ENCODE assay signal across 9 mouse cellular contexts in the genomic region with DNA sequence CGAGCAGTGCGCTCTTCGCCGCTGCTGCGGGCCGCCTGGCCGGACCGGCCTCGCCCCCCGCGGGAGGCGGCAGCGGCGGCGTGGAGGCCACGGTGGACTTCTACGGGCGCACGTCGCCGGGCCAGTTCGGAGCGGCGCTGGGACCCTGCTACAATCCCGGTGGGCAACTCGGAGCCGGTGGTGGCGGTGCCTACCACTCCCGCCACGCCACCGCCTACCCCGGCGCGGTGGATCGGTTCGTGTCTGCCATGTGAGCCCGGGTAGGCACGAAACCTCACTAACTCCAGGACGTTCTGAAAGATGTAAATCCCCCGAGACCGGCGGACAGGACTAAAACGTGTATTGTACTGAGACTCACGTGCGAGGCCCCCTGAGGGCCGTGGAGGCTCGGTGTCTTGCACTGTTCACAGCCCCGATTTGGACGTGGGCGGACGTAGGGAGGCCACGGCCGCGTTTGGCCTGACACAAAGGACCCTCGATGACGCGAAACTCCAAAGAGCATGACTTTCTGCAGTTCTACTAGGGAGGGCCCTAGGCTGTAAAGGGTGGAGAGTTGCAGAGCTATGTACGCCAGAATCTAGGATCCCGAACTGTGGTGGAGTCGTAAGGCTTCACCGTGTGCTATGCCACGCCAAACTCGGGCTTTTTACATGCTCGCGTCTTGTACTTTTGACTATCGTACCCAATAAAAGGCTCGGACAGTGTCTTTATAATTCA. TPM values are rescaled to one million over a fixed set of nuclear protein-coding genes. Genes with fewer than 3 reads are reported as not detected.
A peak's percentile ranks its signal among the peaks of the same experiment; 100 is the strongest.
DNase-seq lines count a peak whose midpoint lies in the region; ATAC-seq and TF ChIP-seq lines count a peak whose summit lies in the region.
"Had no signal": no experiment of that assay in that cellular context is flagged by ENCODE, and none has a peak within 500 bp of the region (broad histone marks: within the 10 kb centered on the region; RNA-seq: fewer than 3 reads in every experiment).

No protein-coding gene starts in this region.

- intact Hi-C loops in left cerebral cortex, adult 2 months (cut with DNase I) = loop anchor here (10.0 kb wide), 1 partner anchor 1640 kb away; no protein-coding TSS in a partner anchor

- H3K9me3 ChIP-seq in heart, embryonic 13.5 days = no peaks in the 10 kb centered on the region
- H3K9me3 ChIP-seq in ES-E14 (ENCODE audit: control insufficient read depth, insufficient read depth, low read depth, low read length) = no peaks in the 10 kb centered on the region
- no peaks in the 10 kb centered on the region for H3K9me3 ChIP-seq in hindbrain, embryonic 10.5 days
- H3K9me3 ChIP-seq in midbrain, embryonic 11.5 days (ENCODE audit: control insufficient read depth, low read length) = no peaks in the 10 kb centered on the region; the same call in 1 of the 2 replicates

- peak overlapping the region; percentile 67 for H3K4me2 ChIP-seq in heart, embryonic 13.5 days
- H3K4me2 ChIP-seq in midbrain, embryonic 11.5 days = peak overlapping the region; percentile 31; the same call in 1 of the 2 replicates

- WGBS in heart, embryonic 13.5 days = 4% methylated on average over 52 of the region's 67 CpGs
- 1% methylated on average over 67 of the region's 67 CpGs for WGBS in hindbrain, embryonic 10.5 days
- WGBS in midbrain, embryonic 11.5 days = 3% methylated on average over 67 of the region's 67 CpGs

- no peaks in the 10 kb centered on the region for H3K36me3 ChIP-seq in heart, embryonic 13.5 days
- no peaks in the 10 kb centered on the region for H3K36me3 ChIP-seq in ES-E14 (ENCODE audit: control insufficient read depth, insufficient read depth, low read length, poor library complexity, severe bottlenecking)
- no peaks in the 10 kb centered on the region for H3K36me3 ChIP-seq in hindbrain, embryonic 10.5 days
- H3K36me3 ChIP-seq in midbrain, embryonic 11.5 days (ENCODE audit: control insufficient read depth, insufficient read depth, low read length) = no peaks in the 10 kb centered on the region

- H3K9ac ChIP-seq in heart, embryonic 13.5 days = no peak overlapping the region
- H3K9ac ChIP-seq in ES-E14 (ENCODE audit: insufficient read depth, low read depth, low read length, poor library complexity, severe bottlenecking) = peak overlapping the region; percentile 23
- no peak overlapping the region for H3K9ac ChIP-seq in midbrain, embryonic 11.5 days (ENCODE audit: low read length)

- H3K4me3 ChIP-seq in heart, embryonic 13.5 days = peak overlapping the region; percentile 50
- H3K4me3 ChIP-seq in ES-E14 (ENCODE audit: insufficient read depth in 1 of 2, low read depth in 1 of 2, low read length in 2 of 2, poor library complexity in 1 of 2, severe bottlenecking in 1 of 2) = peak overlapping the region in 1 of 2 experiments; percentile 67; a peak in 2 of 4 replicates
- H3K4me3 ChIP-seq in hindbrain, embryonic 10.5 days = peak overlapping the region; percentile 45
- H3K4me3 ChIP-seq in midbrain, embryonic 11.5 days (ENCODE audit: low read depth, low read length) = peak overlapping the region; percentile 31; the same call in 1 of the 2 replicates
- no peak overlapping the region for H3K4me3 ChIP-seq in left cerebral cortex, adult 2 months

- ATAC-seq in heart, embryonic 13.5 days (ENCODE audit: extremely low read depth, insufficient number of reproducible peaks, low FRiP score, low TSS enrichment) = no peak
- no peak for ATAC-seq in midbrain, embryonic 11.5 days (ENCODE audit: low FRiP score)
- no peak for ATAC-seq in granulocyte monocyte progenitor cell, adult 5-6 weeks (replicated peaks; ENCODE audit: poor library complexity, severe bottlenecking)

- no peak overlapping the region for H3K27ac ChIP-seq in heart, embryonic 13.5 days (replicated peaks)
- H3K27ac ChIP-seq in ES-E14 (ENCODE audit: insufficient read depth, low read depth, low read length, poor library complexity, severe bottlenecking) = no peak overlapping the region
- no peak overlapping the region for H3K27ac ChIP-seq in hindbrain, embryonic 10.5 days
- H3K27ac ChIP-seq in midbrain, embryonic 11.5 days (ENCODE audit: low read depth, low read length) = no peak overlapping the region
- H3K27ac ChIP-seq in left cerebral cortex, adult 2 months = no peak overlapping the region

- DNase-seq in heart, adult 18-20 months = no peak
- no peak for DNase-seq in ES-E14 (ENCODE audit: low read depth, low spot score)
- peak; percentile 42 for DNase-seq in hindbrain, embryonic 10.5 days (ENCODE audit: low spot score)
- DNase-seq in midbrain, embryonic 11.5 days (ENCODE audit: low spot score, missing footprints) = peak; percentile 96
- no peak for DNase-seq in layer of hippocampus, postnatal 25 days (ENCODE audit: extremely low spot score in 1 of 2, low spot score in 1 of 2)
- no peak for DNase-seq in left cerebral cortex, adult 2 months (ENCODE audit: extremely low spot score in 1 of 2, low spot score in 2 of 2)

- peaks cover 100% of the 10 kb centered on the region for H3K27me3 ChIP-seq in heart, embryonic 13.5 days (replicated peaks)
- H3K27me3 ChIP-seq in hindbrain, embryonic 10.5 days (ENCODE audit: insufficient read depth, poor library complexity, severe bottlenecking) = peaks cover 100% of the 10 kb centered on the region
- peaks cover 99% of the 10 kb centered on the region for H3K27me3 ChIP-seq in midbrain, embryonic 11.5 days (ENCODE audit: control insufficient read depth, insufficient read depth, low read length)

- peaks cover 23% of the 10 kb centered on the region; the same call in 1 of the 2 replicates for H3K4me1 ChIP-seq in heart, embryonic 13.5 days
- peaks cover 0 to 8% of the 10 kb centered on the region in 2 experiments; a peak in 1 of 4 replicates for H3K4me1 ChIP-seq in ES-E14 (ENCODE audit: control insufficient read depth in 2 of 2, insufficient read depth in 2 of 2, low read length in 2 of 2, poor library complexity in 1 of 2)
- H3K4me1 ChIP-seq in hindbrain, embryonic 10.5 days (replicated peaks) = peaks cover 24% of the 10 kb centered on the region
- H3K4me1 ChIP-seq in midbrain, embryonic 11.5 days (ENCODE audit: control insufficient read depth, insufficient read depth, low read length) = peaks cover 5% of the 10 kb centered on the region

- TF ChIP-seq CTCF in left cerebral cortex, adult 2 months (IDR thresholded peaks at IDR 0.05) = no peak

- in situ Hi-C loops in ES-E14 (cut with MboI; ENCODE audit: low sequenced_read_pairs in 2 of 2, unreplicated experiment in 2 of 2) = loop anchor here in 1 of 2 experiments (25.0 kb wide), 1 partner anchor 1692 kb away; a partner anchor contains a TSS

TF ChIP-seq in ES-E14, 5 proteins besides CTCF, POLR2A, EP300 and RAD21:
- TF ChIP-seq HCFC1 (IDR thresholded peaks at IDR 0.05; ENCODE audit: borderline replicate concordance, insufficient read depth, low read length) = no peak
- TF ChIP-seq MAFK (IDR thresholded peaks at IDR 0.05; ENCODE audit: insufficient read depth, low read depth, low read length) = no peak
- no peak for TF ChIP-seq ZNF384 (IDR thresholded peaks at IDR 0.05; ENCODE audit: low read depth, low read length)
- TF ChIP-seq CHD2 (IDR thresholded peaks at IDR 0.05; ENCODE audit: low read depth, low read length) = no peak
- TF ChIP-seq ZC3H11A (IDR thresholded peaks at IDR 0.05; ENCODE audit: borderline replicate concordance, low read depth, low read length) = no peak

RNA-seq across cellular contexts. Expression of a gene that starts 1.8 kb away (rescaled TPM):
- polyA plus RNA-seq in heart, embryonic 13.5 days (2015; fragmentation: Nextera tagmentation; extraction: Ambion mirVana) = not detected in 2 replicates
- total RNA-seq in heart, adult 18-20 months (2021) = not detected
- total RNA-seq in ES-E14 (2012; rRNA removed) = 0.21 and 0.22 TPM in 2 replicates
- polyA plus RNA-seq in hindbrain, embryonic 10.5 days (2016; fragmentation: Nextera tagmentation; extraction: Ambion mirVana) = 0.27 and 0.60 TPM in 2 replicates
- polyA plus RNA-seq in midbrain, embryonic 11.5 days (2014; fragmentation: Nextera tagmentation; extraction: Ambion mirVana) = not detected in 2 replicates
- not detected for total RNA-seq in layer of hippocampus, postnatal 25 days (2021)
- not detected for total RNA-seq in left cerebral cortex, adult 2 months (2021)
- total RNA-seq in granulocyte monocyte progenitor cell, adult 5-6 weeks (2014; fragmentation: Nextera tagmentation) = not detected in 2 replicates
- total RNA-seq in granulocyte monocyte progenitor cell, adult 5-6 weeks (2017) = 0.26 TPM in 1 of 2 replicates, not detected in the other
- total RNA-seq: neutrophil, adult 5-6 weeks had no signal

RNA-seq across cellular contexts. Expression of a gene that starts 44.0 kb away (rescaled TPM):
- 7.1 and 9.4 TPM in 2 replicates for polyA plus RNA-seq in heart, embryonic 13.5 days (2015; fragmentation: Nextera tagmentation; extraction: Ambion mirVana)
- 1 to 10 TPM; 3.2 to 4.7 TPM for total RNA-seq in heart, adult 18-20 months (2021)
- total RNA-seq in ES-E14 (2012; rRNA removed) = 18.8 and 21.0 TPM in 2 replicates
- polyA plus RNA-seq in hindbrain, embryonic 10.5 days (2016; fragmentation: Nextera tagmentation; extraction: Ambion mirVana) = 10.4 and 11.9 TPM in 2 replicates
- 11.9 and 13.8 TPM in 2 replicates for polyA plus RNA-seq in midbrain, embryonic 11.5 days (2014; fragmentation: Nextera tagmentation; extraction: Ambion mirVana)
- total RNA-seq in layer of hippocampus, postnatal 25 days (2021) = 1 to 10 TPM; 3.9 to 5.5 TPM
- total RNA-seq in left cerebral cortex, adult 2 months (2021) = 1 to 10 TPM; 3.6 to 4.6 TPM
- 11.1 and 13.3 TPM in 2 replicates for total RNA-seq in granulocyte monocyte progenitor cell, adult 5-6 weeks (2014; fragmentation: Nextera tagmentation)
- 11.8 and 12.7 TPM in 2 replicates for total RNA-seq in granulocyte monocyte progenitor cell, adult 5-6 weeks (2017)

Comparison
In these comparisons a context has a peak if more than half of its experiments do, and no peak if none do; other contexts are left out.
1. DNase-seq: peak in hindbrain, embryonic 10.5 days (single experiment) and midbrain, embryonic 11.5 days (single experiment); none in heart, adult 18-20 months (0 of 2), ES-E14 (single experiment), layer of hippocampus, postnatal 25 days (0 of 2) and left cerebral cortex, adult 2 months (0 of 2).